Mouse (Mus musculus): Measurements from ENCODE around the gene Cwc25. TPM values are rescaled to one million over a fixed set of nuclear protein-coding genes. Genes with fewer than 3 reads are reported as not detected.

The Cwc25 gene
- polyA plus RNA-seq (2014; fragmentation: Nextera tagmentation; extraction: Ambion mirVana) = 14.2 and 16.8 TPM in 2 replicates

DNA sequence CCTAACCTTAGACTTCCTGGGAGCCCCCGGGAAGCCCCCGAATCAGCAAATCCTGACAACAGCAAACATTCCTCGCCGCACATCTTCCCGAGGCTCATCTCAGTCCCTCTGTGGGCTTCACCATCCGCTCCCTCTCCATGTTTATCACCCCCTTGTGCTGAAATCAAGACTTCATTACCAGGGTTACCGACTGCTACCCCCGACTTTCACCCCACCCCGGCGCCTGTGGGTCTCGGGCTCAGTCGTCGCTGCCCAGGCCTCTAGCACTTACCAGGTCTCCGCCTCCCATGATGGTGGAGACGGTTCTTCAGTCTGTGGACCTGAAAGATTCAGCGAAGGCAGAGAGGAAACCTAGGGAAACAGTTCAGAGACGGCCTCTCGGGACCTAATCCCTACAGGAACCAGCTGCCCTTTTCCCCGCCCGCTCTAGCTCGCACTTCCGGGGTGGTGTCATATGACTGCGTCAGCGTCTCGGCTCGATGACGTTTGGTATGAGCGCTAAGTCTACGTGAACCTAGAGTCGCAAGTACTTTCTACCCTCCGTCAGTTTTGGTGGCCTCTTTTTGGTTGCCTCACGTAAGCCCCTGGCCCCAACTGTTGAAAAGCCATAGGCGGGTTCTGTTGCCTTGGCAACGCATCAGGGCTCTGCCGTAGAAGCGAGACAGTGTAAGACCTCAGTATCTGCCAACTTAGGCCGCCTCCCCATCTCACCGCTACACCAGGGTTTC, at the start of gene Cwc25:
Gene Cwc25 (minus strand): TSS at position 403 of the 728 bp plus-strand sequence.
- peak within 1 kb of the TSS; percentile 70 for H3K9ac ChIP-seq (replicated peaks; ENCODE audit: low read depth, low read length)
- peaks cover 9% of the 10 kb centered on the region; the same call in 1 of the 2 replicates for H3K4me1 ChIP-seq (ENCODE audit: control insufficient read depth, insufficient read depth, low read length)
- no peaks in the 10 kb centered on the region for H3K9me3 ChIP-seq (ENCODE audit: control insufficient read depth, low read depth, low read length)
- H3K4me2 ChIP-seq (replicated peaks; ENCODE audit: low read depth, low read length) = peak within 1 kb of the TSS; percentile 61
- peaks cover 4% of the 10 kb centered on the region; the same call in 1 of the 2 replicates for H3K36me3 ChIP-seq (ENCODE audit: control insufficient read depth, insufficient read depth, low read length)
- peak; percentile 93 for ATAC-seq (ENCODE audit: insufficient number of reproducible peaks, insufficient read depth, low FRiP score, low read depth)
- no peaks in the 10 kb centered on the region for H3K27me3 ChIP-seq (ENCODE audit: control insufficient read depth, insufficient read depth, low read length)
- peak within 1 kb of the TSS; percentile 83 for H3K4me3 ChIP-seq (ENCODE audit: low read depth, low read length)
- under 1% methylated on average over 38 of the region's 38 CpGs for WGBS
- H3K27ac ChIP-seq (ENCODE audit: low read length) = peak within 1 kb of the TSS; percentile 89

DNA sequence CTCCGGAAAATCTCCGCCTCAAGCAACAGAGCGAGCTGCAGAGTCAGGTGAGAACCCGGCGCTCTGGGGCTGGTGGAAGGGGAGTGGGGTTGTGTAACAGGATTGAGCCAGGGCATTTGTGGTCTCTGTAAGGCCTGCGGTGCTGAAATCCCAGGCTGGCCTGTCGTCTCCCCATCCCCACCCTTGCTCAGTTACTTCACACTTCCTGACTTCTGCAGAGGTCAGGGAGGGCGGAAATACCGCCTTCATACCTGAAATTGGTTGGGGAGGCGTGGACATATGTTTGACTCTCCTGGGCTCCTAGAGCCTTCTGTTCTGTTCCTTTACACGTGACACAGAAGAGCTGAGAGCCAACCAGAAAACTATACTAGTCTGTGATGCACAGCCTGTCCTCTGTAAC, 49.4 kb upstream of the Cwc25 start:
- Histone ChIP-seq H3K27ac (ENCODE audit: low read length) (no peak overlapping the region; the same call in 1 of the 2 replicates), H3K4me3 (ENCODE audit: low read depth, low read length) (peak overlapping the region; percentile 7; the same call in 1 of the 2 replicates), H3K9ac (replicated peaks; ENCODE audit: low read depth, low read length) (no peak overlapping the region), H3K9me3 (ENCODE audit: control insufficient read depth, low read depth, low read length) (no peaks in the 10 kb centered on the region), H3K36me3 (ENCODE audit: control insufficient read depth, insufficient read depth, low read length) (peaks cover 40% of the 10 kb centered on the region), H3K27me3 (ENCODE audit: control insufficient read depth, insufficient read depth, low read length) (no peaks in the 10 kb centered on the region), H3K4me1 (ENCODE audit: control insufficient read depth, insufficient read depth, low read length) (peaks cover 60% of the 10 kb centered on the region), H3K4me2 (replicated peaks; ENCODE audit: low read depth, low read length) (no peak overlapping the region)
- WGBS = 68% methylated on average over 11 of the region's 11 CpGs
- no peak for ATAC-seq (ENCODE audit: insufficient number of reproducible peaks, insufficient read depth, low FRiP score, low read depth)

DNA sequence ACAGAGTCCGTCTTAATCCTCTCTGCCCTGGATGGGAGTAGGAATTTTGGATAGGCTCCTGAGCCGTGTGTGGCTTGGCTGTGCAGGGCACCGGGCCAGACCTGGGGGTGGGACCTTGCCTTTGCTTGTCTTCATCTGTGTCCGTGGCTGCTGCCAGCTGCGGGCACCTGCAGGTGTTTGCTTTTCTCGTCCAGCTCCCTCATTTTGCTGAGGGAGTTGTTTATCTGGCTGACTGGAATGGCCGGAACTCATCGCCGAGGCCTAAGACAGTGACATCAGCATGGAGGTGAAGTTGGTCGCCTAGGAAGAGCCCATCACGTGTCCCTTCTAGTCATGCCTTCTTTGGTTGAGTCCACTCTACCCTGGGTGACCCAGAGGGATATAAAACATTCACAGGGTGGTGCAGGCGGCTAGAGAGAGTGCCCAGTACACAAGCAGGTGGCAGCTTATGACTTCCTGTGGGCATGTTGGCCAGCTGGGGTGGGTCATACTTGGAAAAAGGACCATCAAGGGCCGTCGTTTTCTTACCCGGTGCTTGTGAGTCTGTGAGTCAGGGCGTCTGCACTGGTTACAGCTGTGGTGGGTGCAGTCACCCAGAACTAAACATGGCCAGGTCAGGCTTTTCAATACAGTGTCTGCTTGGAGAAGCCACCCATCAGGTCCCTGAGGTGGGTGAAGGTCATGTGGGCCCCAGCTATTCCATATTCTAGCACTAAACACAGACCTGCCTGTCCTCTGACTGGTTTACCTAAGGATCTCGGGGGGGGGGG, 47.6 kb upstream of the Cwc25 start:
- Histone ChIP-seq H3K4me2 (replicated peaks; ENCODE audit: low read depth, low read length) (no peak overlapping the region), H3K9me3 (ENCODE audit: control insufficient read depth, low read depth, low read length) (no peaks in the 10 kb centered on the region), H3K27me3 (ENCODE audit: control insufficient read depth, insufficient read depth, low read length) (no peaks in the 10 kb centered on the region), H3K36me3 (ENCODE audit: control insufficient read depth, insufficient read depth, low read length) (peaks cover 37% of the 10 kb centered on the region), H3K9ac (replicated peaks; ENCODE audit: low read depth, low read length) (no peak overlapping the region), H3K4me1 (ENCODE audit: control insufficient read depth, insufficient read depth, low read length) (peaks cover 75% of the 10 kb centered on the region), H3K27ac (ENCODE audit: low read length) (peak overlapping the region; percentile 11; the same call in 1 of the 2 replicates), H3K4me3 (ENCODE audit: low read depth, low read length) (no peak overlapping the region)
- ATAC-seq (ENCODE audit: insufficient number of reproducible peaks, insufficient read depth, low FRiP score, low read depth) = no peak
- 72% methylated on average over 17 of the region's 17 CpGs for WGBS

DNA sequence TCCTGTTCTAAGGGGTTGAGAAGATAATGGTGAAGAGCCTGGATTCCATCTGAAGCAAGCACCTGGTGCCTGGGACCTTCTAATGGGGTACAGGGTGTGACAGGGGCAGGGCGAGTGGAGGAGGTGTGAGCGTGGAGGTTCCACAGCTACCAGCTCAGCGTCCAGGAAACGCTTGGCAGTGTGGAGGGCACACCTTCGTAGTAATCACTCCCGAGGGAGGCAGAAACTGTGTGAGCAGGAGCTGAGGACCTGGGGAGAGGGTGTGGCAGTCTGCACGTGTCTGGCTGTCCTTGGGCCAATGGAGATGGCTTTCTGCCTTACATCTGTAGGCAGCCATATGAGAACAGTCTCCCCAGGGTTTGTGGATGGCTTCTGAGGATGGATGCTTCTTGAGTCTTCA, 46.7 kb upstream of the Cwc25 start:
- Histone ChIP-seq H3K4me2 (replicated peaks; ENCODE audit: low read depth, low read length) (no peak overlapping the region), H3K9ac (replicated peaks; ENCODE audit: low read depth, low read length) (no peak overlapping the region), H3K4me1 (ENCODE audit: control insufficient read depth, insufficient read depth, low read length) (peaks cover 76% of the 10 kb centered on the region), H3K9me3 (ENCODE audit: control insufficient read depth, low read depth, low read length) (no peaks in the 10 kb centered on the region), H3K36me3 (ENCODE audit: control insufficient read depth, insufficient read depth, low read length) (peaks cover 43% of the 10 kb centered on the region), H3K27me3 (ENCODE audit: control insufficient read depth, insufficient read depth, low read length) (no peaks in the 10 kb centered on the region), H3K4me3 (ENCODE audit: low read depth, low read length) (no peak overlapping the region), H3K27ac (ENCODE audit: low read length) (no peak overlapping the region; the same call in 1 of the 2 replicates)
- 36% methylated on average over 7 of the region's 7 CpGs for WGBS
- ATAC-seq (ENCODE audit: insufficient number of reproducible peaks, insufficient read depth, low FRiP score, low read depth) = no peak

DNA sequence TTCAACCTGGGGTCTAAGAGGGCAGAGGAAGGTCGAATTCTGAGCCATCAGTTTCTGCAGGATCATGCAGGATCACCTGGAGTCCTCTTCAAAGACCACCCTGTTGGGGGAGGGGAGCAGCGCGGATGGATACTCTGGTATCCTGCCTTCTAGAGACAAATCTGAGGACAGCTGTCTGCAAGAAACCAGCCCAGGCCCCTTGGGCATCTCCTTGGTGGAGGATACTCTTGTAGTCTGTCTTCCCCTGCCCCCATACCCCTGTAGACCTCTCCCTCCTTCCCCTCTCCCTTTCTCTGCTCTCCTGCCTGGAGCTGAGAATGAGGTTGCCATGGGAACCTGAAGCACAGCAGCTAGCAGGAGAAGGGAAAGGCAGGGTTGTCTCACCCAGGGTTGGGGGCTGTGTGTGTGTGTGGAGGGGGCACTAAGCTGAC, 46.1 kb upstream of the Cwc25 start:
- ATAC-seq (ENCODE audit: insufficient number of reproducible peaks, insufficient read depth, low FRiP score, low read depth) = no peak

DNA sequence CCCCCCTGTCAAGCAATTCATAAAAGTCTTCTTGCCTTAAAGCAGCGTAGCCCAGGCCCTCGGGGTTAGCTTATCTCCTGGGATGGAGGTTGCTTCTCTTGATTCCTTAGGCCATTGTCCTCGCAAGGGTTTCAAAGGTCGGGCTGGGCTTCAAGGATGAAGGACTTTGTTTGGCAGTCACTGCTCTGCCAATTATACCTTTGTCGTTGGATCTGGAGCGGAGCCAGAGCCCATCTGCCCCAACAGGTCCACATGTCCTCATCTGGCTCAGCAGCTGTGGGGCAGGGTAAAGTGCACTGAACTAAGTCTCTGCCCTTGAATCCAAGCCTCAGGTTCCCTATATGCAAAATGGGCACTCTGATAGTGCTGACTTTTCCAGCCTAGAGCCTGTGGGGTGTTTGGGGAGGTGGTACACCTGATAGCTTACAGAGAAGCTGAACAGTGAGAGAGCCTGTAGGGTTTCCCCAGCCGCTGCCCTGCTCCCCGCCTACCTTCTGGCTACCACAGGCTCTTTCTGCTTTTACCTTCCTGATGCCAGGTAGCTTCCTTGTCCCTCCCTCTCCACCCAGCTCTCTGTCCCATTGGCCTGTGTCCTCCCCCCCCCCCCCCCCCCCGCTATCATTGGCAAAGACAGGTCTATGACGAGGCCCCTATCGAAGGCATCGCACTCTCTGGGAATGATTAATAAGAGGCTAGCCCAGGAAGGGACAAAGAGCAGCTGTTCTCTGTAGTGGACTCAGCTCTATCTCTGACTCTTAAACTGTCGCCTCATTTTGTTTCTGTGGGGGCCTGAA, 45.4 kb upstream of the Cwc25 start:
- 26% methylated on average over 12 of the region's 13 CpGs for WGBS
- Histone ChIP-seq H3K27me3 (ENCODE audit: control insufficient read depth, insufficient read depth, low read length) (no peaks in the 10 kb centered on the region), H3K9me3 (ENCODE audit: control insufficient read depth, low read depth, low read length) (no peaks in the 10 kb centered on the region), H3K4me1 (ENCODE audit: control insufficient read depth, insufficient read depth, low read length) (peaks cover 77% of the 10 kb centered on the region), H3K4me3 (ENCODE audit: low read depth, low read length) (no peak overlapping the region), H3K27ac (ENCODE audit: low read length) (peak overlapping the region; percentile 27; the same call in 1 of the 2 replicates), H3K4me2 (replicated peaks; ENCODE audit: low read depth, low read length) (no peak overlapping the region), H3K36me3 (ENCODE audit: control insufficient read depth, insufficient read depth, low read length) (peaks cover 44% of the 10 kb centered on the region), H3K9ac (replicated peaks; ENCODE audit: low read depth, low read length) (no peak overlapping the region)
- 0 out of 2 replicates have a peak, but pooled peaks have one; percentile 12 for ATAC-seq (ENCODE audit: insufficient number of reproducible peaks, insufficient read depth, low FRiP score, low read depth)

More for the DNA sequence above, 46.1 kb upstream of the Cwc25 start:
- no peak overlapping the region for H3K9ac ChIP-seq (replicated peaks; ENCODE audit: low read depth, low read length)
- no peak overlapping the region for H3K4me2 ChIP-seq (replicated peaks; ENCODE audit: low read depth, low read length)
- no peaks in the 10 kb centered on the region for H3K27me3 ChIP-seq (ENCODE audit: control insufficient read depth, insufficient read depth, low read length)
- H3K36me3 ChIP-seq (ENCODE audit: control insufficient read depth, insufficient read depth, low read length) = peaks cover 41% of the 10 kb centered on the region
- H3K9me3 ChIP-seq (ENCODE audit: control insufficient read depth, low read depth, low read length) = no peaks in the 10 kb centered on the region
- WGBS = 35% methylated on average over 3 of the region's 3 CpGs
- H3K27ac ChIP-seq (ENCODE audit: low read length) = peak overlapping the region; percentile 27; the same call in 1 of the 2 replicates
- peaks cover 76% of the 10 kb centered on the region for H3K4me1 ChIP-seq (ENCODE audit: control insufficient read depth, insufficient read depth, low read length)
- no peak overlapping the region for H3K4me3 ChIP-seq (ENCODE audit: low read depth, low read length)

DNA sequence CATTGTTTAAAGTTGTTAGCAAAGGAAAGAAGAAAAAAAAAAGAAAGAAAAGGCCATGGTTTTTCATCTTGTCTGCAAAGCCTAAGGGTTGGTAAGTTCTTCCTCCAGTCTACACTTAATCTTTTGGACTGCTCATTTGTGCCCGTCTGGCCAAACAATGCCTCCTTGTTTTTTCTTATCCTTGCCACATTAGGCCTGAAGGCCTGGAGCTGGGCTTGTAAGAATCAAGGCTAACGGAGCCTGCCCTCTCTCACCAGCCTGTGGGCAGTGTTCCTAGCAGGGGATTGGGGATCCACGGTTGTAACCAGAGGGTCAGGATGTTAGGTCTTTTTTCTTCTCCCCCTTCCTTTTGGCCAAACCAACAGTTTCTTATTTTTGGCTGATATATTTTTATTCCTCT, 44.6 kb upstream of the Cwc25 start:
- ATAC-seq (ENCODE audit: insufficient number of reproducible peaks, insufficient read depth, low FRiP score, low read depth) = no peak
- H3K9me3 ChIP-seq (ENCODE audit: control insufficient read depth, low read depth, low read length) = no peaks in the 10 kb centered on the region
- no peak overlapping the region for H3K4me3 ChIP-seq (ENCODE audit: low read depth, low read length)
- H3K27ac ChIP-seq (ENCODE audit: low read length) = no peak overlapping the region
- WGBS = 48% methylated on average over 3 of the region's 3 CpGs
- H3K4me2 ChIP-seq (replicated peaks; ENCODE audit: low read depth, low read length) = no peak overlapping the region
- peaks cover 80% of the 10 kb centered on the region for H3K4me1 ChIP-seq (ENCODE audit: control insufficient read depth, insufficient read depth, low read length)
- H3K36me3 ChIP-seq (ENCODE audit: control insufficient read depth, insufficient read depth, low read length) = peaks cover 36% of the 10 kb centered on the region
- H3K27me3 ChIP-seq (ENCODE audit: control insufficient read depth, insufficient read depth, low read length) = no peaks in the 10 kb centered on the region
- H3K9ac ChIP-seq (replicated peaks; ENCODE audit: low read depth, low read length) = no peak overlapping the region

DNA sequence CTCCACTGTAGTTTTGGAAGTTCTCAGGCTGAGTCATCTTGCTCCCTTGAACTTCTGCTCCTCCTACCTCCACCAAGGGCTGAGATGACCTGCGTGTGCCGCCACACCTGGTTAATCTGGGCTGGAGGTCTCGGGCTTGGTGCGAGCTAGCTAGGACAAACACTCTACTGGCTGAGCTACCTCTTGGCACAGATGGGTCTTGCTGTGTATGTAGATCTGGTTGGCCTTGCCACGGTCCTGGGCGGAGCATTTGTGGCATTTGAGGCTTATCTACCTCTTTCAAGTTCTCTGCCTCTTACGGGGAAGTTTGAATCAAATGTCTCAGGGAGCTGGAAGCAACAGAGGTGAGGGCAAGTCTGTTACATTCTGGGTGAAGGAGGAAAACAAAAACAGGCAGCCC, 44.0 kb upstream of the Cwc25 start:
- Histone ChIP-seq H3K9ac (replicated peaks; ENCODE audit: low read depth, low read length) (no peak overlapping the region), H3K4me1 (ENCODE audit: control insufficient read depth, insufficient read depth, low read length) (peaks cover 82% of the 10 kb centered on the region), H3K27ac (ENCODE audit: low read length) (no peak overlapping the region; the same call in 1 of the 2 replicates), H3K4me3 (ENCODE audit: low read depth, low read length) (no peak overlapping the region), H3K9me3 (ENCODE audit: control insufficient read depth, low read depth, low read length) (no peaks in the 10 kb centered on the region), H3K27me3 (ENCODE audit: control insufficient read depth, insufficient read depth, low read length) (no peaks in the 10 kb centered on the region), H3K4me2 (replicated peaks; ENCODE audit: low read depth, low read length) (no peak overlapping the region), H3K36me3 (ENCODE audit: control insufficient read depth, insufficient read depth, low read length) (peaks cover 31% of the 10 kb centered on the region)
- no peak for ATAC-seq (ENCODE audit: insufficient number of reproducible peaks, insufficient read depth, low FRiP score, low read depth)
- 49% methylated on average over 7 of the region's 7 CpGs for WGBS
